Mouse (Mus musculus): ENCODE measurements around the gene Flvcr2.

Gene Flvcr2

DNA sequence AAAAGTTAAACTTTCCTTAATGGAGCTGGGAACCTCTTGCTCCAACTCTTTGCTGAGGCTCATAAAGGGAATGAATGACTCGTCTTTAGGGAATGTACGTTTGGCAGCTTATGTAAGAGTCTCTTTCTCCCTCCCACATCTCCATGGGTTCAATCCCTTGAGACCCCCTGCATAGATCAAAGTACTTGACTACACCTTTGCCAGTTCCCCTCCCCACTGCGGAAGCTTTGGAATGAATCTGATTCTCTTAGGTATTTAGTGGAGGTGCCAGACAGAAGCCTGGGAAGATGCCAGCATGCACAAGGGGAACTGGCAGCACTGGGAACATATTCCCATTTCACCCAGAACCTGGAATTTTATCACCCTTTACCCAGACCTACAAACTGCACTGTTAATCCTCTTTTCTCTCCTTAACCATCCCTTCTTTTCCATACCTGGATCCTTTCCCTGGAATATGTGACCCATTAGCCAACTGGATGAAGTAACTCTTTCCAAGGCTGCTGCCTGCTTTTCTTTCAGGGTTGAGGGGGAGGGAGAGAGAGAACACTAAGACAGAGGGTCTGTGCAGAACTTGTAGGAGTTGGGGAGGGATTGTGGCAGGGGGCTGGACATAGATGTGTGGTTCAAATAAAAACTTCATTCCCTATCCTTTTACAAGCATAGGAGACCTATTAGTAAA is 113.3 kb downstream of the Flvcr2 start:
- no peak overlapping the region for H3K4me3 ChIP-seq (replicated peaks; ENCODE audit: low read length)
- peaks cover 19% of the 10 kb centered on the region for H3K36me3 ChIP-seq (ENCODE audit: insufficient read depth, low read length)
- no peaks in the 10 kb centered on the region for H3K27me3 ChIP-seq (ENCODE audit: insufficient read depth, low read length)
- 0 out of 2 replicates have a peak, but pooled peaks cover 2% of the 10 kb centered on the region for H3K9me3 ChIP-seq (ENCODE audit: low read length)
- TF ChIP-seq POU5F1 (IDR thresholded peaks at IDR 0.05; ENCODE audit: borderline replicate concordance, low read length): no peak
- TF ChIP-seq CTCF (conservative IDR thresholded peaks at IDR 0.05; ENCODE audit: low read length): no peak
- TF ChIP-seq NANOG (IDR thresholded peaks at IDR 0.05; ENCODE audit: borderline replicate concordance, low read length): no peak
- peaks cover 8% of the 10 kb centered on the region; the same call in 1 of the 2 replicates for H3K4me1 ChIP-seq (replicated peaks; ENCODE audit: low read depth, low read length)

- no peak overlapping the region for H3K4me3 ChIP-seq (replicated peaks; ENCODE audit: low read length)
- H3K4me1 ChIP-seq (replicated peaks; ENCODE audit: low read depth, low read length): no peaks in the 10 kb centered on the region
- H3K27me3 ChIP-seq (ENCODE audit: insufficient read depth, low read length): no peaks in the 10 kb centered on the region
- H3K36me3 ChIP-seq (ENCODE audit: insufficient read depth, low read length): peaks cover 16% of the 10 kb centered on the region
- TF ChIP-seq POU5F1 (IDR thresholded peaks at IDR 0.05; ENCODE audit: borderline replicate concordance, low read length): no peak
- TF ChIP-seq NANOG (IDR thresholded peaks at IDR 0.05; ENCODE audit: borderline replicate concordance, low read length): no peak
- TF ChIP-seq CTCF (conservative IDR thresholded peaks at IDR 0.05; ENCODE audit: low read length): no peak
- no peaks in the 10 kb centered on the region for H3K9me3 ChIP-seq (ENCODE audit: low read length)
Observed at GRCm38 (mm10) chr12:85862514-85862913, 116.2 kb downstream of the Flvcr2 start.
